Mouse (Mus musculus) kidney, postnatal 36 days (tissue): ENCODE results near the gene Ocel1.
"Not testable (repeated sequence)": the region's sequence is repeated elsewhere in the genome, so short reads cannot be mapped to it uniquely, and the experiment has no call there.

Source experiments
- DNase-seq, 2 experiments: peaks; one replicate each; pipeline ENCODE4 v3.0.0; 2021 to 2022; ENCODE audit warnings: mixed read lengths in 2 of 2

Gene Ocel1

GRCm38 (mm10) chr8:71371236-71371848, at the start of gene Ocel1:
Gene Ocel1, plus strand, starts transcription at chr8:71371298.
- DNase-seq = peak; percentile 98 to 99

GRCm38 (mm10) chr8:71322939-71323338, 48.2 kb upstream of the Ocel1 start:
- no peak for DNase-seq

GRCm38 (mm10) chr8:71324848-71325247, 46.2 kb upstream of the Ocel1 start:
- peak; percentile 31 to 63 for DNase-seq

GRCm38 (mm10) chr8:71337834-71338233, 33.3 kb upstream of the Ocel1 start:
- DNase-seq = not testable (repeated sequence)

GRCm38 (mm10) chr8:71340625-71341024, 30.5 kb upstream of the Ocel1 start:
- DNase-seq = peak; percentile 45 to 80

GRCm38 (mm10) chr8:71346581-71346980, 24.5 kb upstream of the Ocel1 start:
- no peak for DNase-seq

GRCm38 (mm10) chr8:71351117-71351516, 20.0 kb upstream of the Ocel1 start:
- no peak for DNase-seq

GRCm38 (mm10) chr8:71351520-71351919, 19.6 kb upstream of the Ocel1 start:
- DNase-seq = no peak

- DNase-seq = no peak
Observed at GRCm38 (mm10) chr8:71358026-71358425, 13.1 kb upstream of the Ocel1 start.

- DNase-seq = peak; percentile 96 to 97
Observed at GRCm38 (mm10) chr8:71366771-71367528, 4.1 kb upstream of the Ocel1 start, which contains the start of gene Use1. Gene Use1, plus strand, starts transcription at chr8:71366848.

- DNase-seq = peak in 1 of 2 experiments; percentile 41
Observed at GRCm38 (mm10) chr8:71367529-71368176, 3.4 kb upstream of the Ocel1 start.

GRCm38 (mm10) chr8:71368366-71368765, 2.7 kb upstream of the Ocel1 start:
- DNase-seq = no peak

GRCm38 (mm10) chr8:71369040-71369718, 1.9 kb upstream of the Ocel1 start:
- DNase-seq = no peak

- no peak for DNase-seq
Observed at GRCm38 (mm10) chr8:71370711-71371235, 325 bp upstream of the Ocel1 start.

- peak in 1 of 2 experiments; percentile 22 for DNase-seq
Observed at GRCm38 (mm10) chr8:71372427-71372826, 1.3 kb downstream of the Ocel1 start.

- DNase-seq = no peak
Observed at GRCm38 (mm10) chr8:71373000-71373399, 1.9 kb downstream of the Ocel1 start.

GRCm38 (mm10) chr8:71374616-71375206, 3.6 kb downstream of the Ocel1 start:
- peak; percentile 57 to 79 for DNase-seq

GRCm38 (mm10) chr8:71375581-71376422, 4.7 kb downstream of the Ocel1 start:
- peak; percentile 94 to 95 for DNase-seq

- DNase-seq = peak in 1 of 2 experiments; percentile 68
Observed at GRCm38 (mm10) chr8:71376423-71377030, 5.4 kb downstream of the Ocel1 start.

- no peak for DNase-seq
Observed at GRCm38 (mm10) chr8:71379008-71379407, 7.9 kb downstream of the Ocel1 start.

GRCm38 (mm10) chr8:71379512-71380075, 8.5 kb downstream of the Ocel1 start:
- peak; percentile 65 to 76 for DNase-seq
